Mouse (Mus musculus) limb, embryonic 13.5 days (tissue): ENCODE results near the gene Lrig3. TPM values are rescaled to one million over a fixed set of nuclear protein-coding genes. Genes with fewer than 3 reads are reported as not detected.

Experiments used
- ATAC-seq: fragments of 200-750 bp; cut with Nextera tagmentation; 2 replicates; pipeline ENCODE4 v1.8.0; 2017; ENCODE audit warnings: low read depth, moderate number of reproducible peaks, moderate TSS enrichment; ENCODE audit not compliant: low FRiP score
- H3K27ac ChIP-seq: fragments of 300-500 bp; sonication (generic); 2 replicates; pipeline ENCODE4 v1.5.1; 2015; ENCODE audit warnings: inconsistent platforms, mild to moderate bottlenecking, moderate library complexity
- H3K27me3 ChIP-seq: fragments of 300-500 bp; sonication (generic); 2 replicates; pipeline ENCODE4 v1.6.1; 2015; ENCODE audit warnings: mild to moderate bottlenecking, inconsistent platforms
- H3K36me3 ChIP-seq: fragments of 300-500 bp; sonication (generic); 2 replicates; pipeline ENCODE4 v1.6.1; 2015; ENCODE audit warnings: inconsistent platforms, mild to moderate bottlenecking, moderate library complexity
- H3K4me1 ChIP-seq: fragments of 300-500 bp; sonication (generic); 2 replicates; pipeline ENCODE4 v1.6.1; 2015; ENCODE audit warnings: inconsistent platforms
- H3K4me2 ChIP-seq: fragments of 300-500 bp; sonication (generic); replicated peaks from 2 replicates; pipeline ENCODE4 v1.6.1; 2015; ENCODE audit warnings: inconsistent platforms, mild to moderate bottlenecking, moderate library complexity
- H3K4me3 ChIP-seq: fragments of 300-500 bp; sonication (generic); 2 replicates; pipeline ENCODE4 v1.5.1; 2015; ENCODE audit warnings: moderate library complexity, mild to moderate bottlenecking, inconsistent platforms
- H3K9ac ChIP-seq: fragments of 300-500 bp; sonication (generic); 2 replicates; pipeline ENCODE4 v1.6.1; 2015; ENCODE audit warnings: mild to moderate bottlenecking, inconsistent platforms
- H3K9me3 ChIP-seq: fragments of 300-500 bp; sonication (generic); 2 replicates; pipeline ENCODE4 v1.6.1; 2016; ENCODE audit warnings: inconsistent platforms
- WGBS: fragments of 180-500 bp; shearing (Covaris S2); methylation state at CpG from one replicate; pipeline ENCODE4 v1.1.7; 2015; 5-methylcytosine and 5-hydroxymethylcytosine counted together
- microRNA-seq: library from miRNA; unstranded; fragments of <30 nt; microRNA quantifications from one replicate; pipeline ENCODE4, GENCODE M21; 2016
- polyA plus RNA-seq: library from polyadenylated mRNA; unstranded; fragments of >200 nt; fragmentation: Nextera tagmentation; extraction: Ambion mirVana; gene quantifications from 2 replicates; pipeline ENCODE4 v1.2.1, GENCODE M21; 2015

The Lrig3 gene
- polyA plus RNA-seq, 1 experiment from 2014 or later: 61.5 TPM

DNA sequence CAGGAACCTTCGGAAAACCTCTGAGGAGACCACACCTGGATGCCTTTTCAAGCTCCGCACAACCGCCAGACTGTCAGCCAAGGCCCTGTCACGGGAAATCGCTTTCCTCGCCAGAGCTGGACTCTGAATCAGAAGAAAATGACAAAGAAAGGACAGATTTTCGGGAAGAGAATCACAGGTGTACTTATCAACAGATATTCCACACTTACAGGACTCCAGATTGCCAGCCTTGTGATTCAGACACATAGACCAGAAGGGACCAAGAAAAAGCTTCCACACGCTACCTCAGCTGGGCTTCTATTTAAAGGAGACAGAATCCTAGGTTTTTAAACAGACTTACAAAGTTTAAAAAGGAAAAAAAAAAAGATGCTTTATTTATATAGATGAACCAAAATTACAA, 48.7 kb downstream of the Lrig3 start:
- Histone ChIP-seq H3K4me2 (no peak overlapping the region), H3K27me3 (no peaks in the 10 kb centered on the region), H3K36me3 (peaks cover 91% of the 10 kb centered on the region), H3K9ac (no peak overlapping the region), H3K9me3 (no peaks in the 10 kb centered on the region), H3K4me1 (no peaks in the 10 kb centered on the region), H3K4me3 (no peak overlapping the region), H3K27ac (peak overlapping the region; percentile 1; the same call in 1 of the 2 replicates)
- ATAC-seq: no peak
- 90% methylated on average over 8 of the region's 8 CpGs for WGBS

DNA sequence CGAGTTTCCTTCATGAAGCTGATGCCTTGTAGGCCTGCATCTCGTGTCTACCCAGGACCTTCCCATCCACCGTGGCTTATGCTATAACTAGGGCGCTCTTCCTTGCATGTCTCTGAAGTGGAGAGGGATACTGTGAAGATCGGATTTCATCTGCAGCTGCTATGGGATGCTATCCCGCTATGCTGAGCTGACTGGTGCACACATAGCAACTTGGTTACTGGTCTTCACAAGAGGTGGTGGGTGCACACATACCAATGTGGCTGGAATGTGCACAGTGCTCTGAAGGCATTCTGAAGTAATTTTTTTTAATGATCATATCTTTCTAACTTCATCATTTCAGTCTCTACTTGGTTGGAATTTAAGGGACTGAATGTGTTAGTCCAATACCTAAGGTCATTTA, 49.7 kb downstream of the Lrig3 start:
- ATAC-seq: peak; percentile 62; the same call in 1 of the 2 replicates
- H3K4me2 ChIP-seq: no peak overlapping the region
- no peak overlapping the region for H3K4me3 ChIP-seq
- no peaks in the 10 kb centered on the region for H3K27me3 ChIP-seq
- 0 out of 2 replicates have a peak overlapping the region, but pooled peaks have one; percentile 0 for H3K27ac ChIP-seq
- H3K4me1 ChIP-seq: no peaks in the 10 kb centered on the region
- H3K9ac ChIP-seq: no peak overlapping the region
- 94% methylated on average over 6 of the region's 6 CpGs for WGBS
- peaks cover 85% of the 10 kb centered on the region for H3K36me3 ChIP-seq
- no peaks in the 10 kb centered on the region for H3K9me3 ChIP-seq

DNA sequence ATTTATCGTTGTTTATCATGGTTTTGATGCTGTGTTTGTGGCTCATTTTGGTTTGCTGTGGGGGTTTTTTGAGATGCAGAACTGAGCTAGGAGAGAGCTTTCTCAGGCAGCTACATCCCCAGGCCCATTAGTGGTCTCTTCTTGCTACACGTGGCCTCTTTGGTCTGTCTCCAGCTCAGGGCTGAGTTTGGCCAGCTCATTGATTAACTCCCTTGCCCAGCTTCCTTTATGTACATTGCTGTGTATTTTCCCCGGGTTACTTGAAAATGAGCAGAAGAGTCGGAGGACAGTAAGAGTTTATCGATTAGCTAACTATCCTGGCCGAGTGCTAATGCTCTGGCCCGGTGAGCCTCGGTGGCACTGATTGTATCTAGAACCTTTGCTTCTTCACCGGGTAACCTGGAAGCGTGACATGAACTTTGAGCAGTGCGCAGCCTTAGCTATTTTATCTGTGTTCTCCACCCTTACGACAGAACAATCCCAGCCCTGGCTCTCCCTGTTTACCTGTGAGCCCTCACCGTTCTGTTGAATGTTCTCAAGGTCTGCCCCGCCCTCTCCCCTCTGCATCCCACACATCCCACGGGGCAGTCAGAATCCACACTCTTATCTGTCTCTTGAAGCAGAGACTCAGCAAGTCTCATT, 53.5 kb downstream of the Lrig3 start:
- 87% methylated on average over 15 of the region's 15 CpGs for WGBS
- Histone ChIP-seq H3K4me1 (no peaks in the 10 kb centered on the region), H3K27ac (peak overlapping the region; percentile 15; the same call in 1 of the 2 replicates), H3K9ac (no peak overlapping the region), H3K9me3 (no peaks in the 10 kb centered on the region), H3K4me2 (no peak overlapping the region), H3K4me3 (no peak overlapping the region), H3K27me3 (no peaks in the 10 kb centered on the region), H3K36me3 (peaks cover 51% of the 10 kb centered on the region)
- no peak for ATAC-seq

DNA sequence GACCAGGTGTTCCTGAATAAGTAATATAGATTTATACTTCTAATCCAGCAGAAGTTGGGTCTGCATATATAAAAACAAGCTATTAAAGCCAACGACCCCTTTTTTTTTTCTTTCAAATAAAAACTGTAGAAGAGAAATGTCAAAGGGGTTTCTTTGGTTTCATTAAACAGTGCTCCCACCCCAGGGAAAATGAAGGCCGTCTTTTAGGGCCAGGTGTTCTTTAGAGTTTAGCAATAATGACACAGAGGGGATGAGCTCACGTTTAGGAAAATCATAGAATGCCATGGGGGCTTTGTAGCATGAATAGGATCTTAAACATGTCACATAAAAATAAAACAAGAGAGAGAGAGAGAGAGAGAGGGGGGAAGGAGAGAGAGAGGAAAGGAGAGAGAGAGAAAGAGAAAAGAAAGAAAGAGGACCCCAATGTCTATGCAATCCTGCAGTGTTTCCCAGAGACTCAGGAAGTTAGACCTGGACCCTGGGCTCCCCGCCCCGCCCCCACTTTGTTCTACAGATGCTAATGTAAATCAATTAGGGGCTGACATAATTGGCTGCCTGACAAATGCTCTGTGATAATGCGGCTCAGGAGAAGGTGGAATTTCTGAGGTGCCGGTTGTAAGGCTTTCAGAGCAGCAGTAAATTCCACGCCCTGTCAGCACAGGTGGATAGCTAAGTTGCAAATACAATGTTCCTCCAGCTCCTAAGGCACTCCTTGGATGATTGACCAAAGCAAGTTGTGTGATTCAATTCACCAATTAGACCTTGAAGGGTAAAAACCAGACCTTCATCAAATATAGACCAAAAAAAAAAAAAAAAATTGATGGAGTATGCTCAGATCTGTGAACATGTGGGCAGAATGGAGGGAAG, 62.8 kb downstream of the Lrig3 start:
- no peaks in the 10 kb centered on the region for H3K36me3 ChIP-seq
- peak overlapping the region; percentile 82 for H3K27ac ChIP-seq
- H3K4me3 ChIP-seq: no peak overlapping the region

DNA sequence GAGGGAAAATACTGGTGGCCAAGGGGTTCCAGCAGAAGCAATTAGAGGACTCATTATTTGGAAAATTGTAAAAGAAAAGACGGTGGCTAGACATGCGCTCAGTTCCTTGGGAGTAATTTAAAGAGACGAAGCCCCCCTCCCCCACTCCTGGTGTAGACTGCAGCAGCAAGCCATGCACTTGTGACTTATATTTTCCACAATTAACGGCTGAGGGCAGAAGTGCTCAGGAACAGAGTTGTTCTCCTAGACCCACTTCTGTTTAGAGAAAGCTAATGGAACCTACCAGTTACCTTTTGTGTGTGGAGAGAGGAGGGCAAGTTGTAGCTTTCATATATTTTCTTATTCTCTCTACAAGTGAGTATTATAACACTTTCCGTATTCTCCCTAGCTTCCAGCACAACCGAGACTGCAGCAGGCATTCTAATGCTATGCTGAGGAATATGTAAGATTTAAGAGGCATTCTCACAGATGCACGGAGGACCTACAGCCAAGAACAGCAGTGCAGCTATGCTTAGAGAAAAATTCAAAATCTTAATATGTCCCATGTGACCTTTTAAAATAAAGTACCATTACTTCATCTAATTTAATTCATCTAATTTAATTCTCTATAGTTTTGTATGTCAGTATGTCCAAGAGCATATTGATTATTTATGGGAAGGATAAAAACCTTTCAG, 63.6 kb downstream of the Lrig3 start:
- H3K27ac ChIP-seq: peak overlapping the region; percentile 82
- H3K36me3 ChIP-seq: no peaks in the 10 kb centered on the region
- ATAC-seq: peak; percentile 84
- WGBS: 13% methylated on average over 7 of the region's 7 CpGs
- no peak overlapping the region for H3K9ac ChIP-seq
- H3K9me3 ChIP-seq: no peaks in the 10 kb centered on the region
- 0 out of 2 replicates have a peak overlapping the region, but pooled peaks have one; percentile 31 for H3K4me2 ChIP-seq
- no peak overlapping the region for H3K4me3 ChIP-seq
- peaks cover 20% of the 10 kb centered on the region for H3K4me1 ChIP-seq
- no peaks in the 10 kb centered on the region for H3K27me3 ChIP-seq

More for the DNA sequence above, 62.8 kb downstream of the Lrig3 start:
- Histone ChIP-seq H3K27me3 (no peaks in the 10 kb centered on the region), H3K9me3 (no peaks in the 10 kb centered on the region), H3K4me2 (peak overlapping the region; percentile 31), H3K4me1 (peaks cover 20% of the 10 kb centered on the region), H3K9ac (no peak overlapping the region)
- WGBS: 4% methylated on average over 8 of the region's 8 CpGs
- ATAC-seq: peak; percentile 37

DNA sequence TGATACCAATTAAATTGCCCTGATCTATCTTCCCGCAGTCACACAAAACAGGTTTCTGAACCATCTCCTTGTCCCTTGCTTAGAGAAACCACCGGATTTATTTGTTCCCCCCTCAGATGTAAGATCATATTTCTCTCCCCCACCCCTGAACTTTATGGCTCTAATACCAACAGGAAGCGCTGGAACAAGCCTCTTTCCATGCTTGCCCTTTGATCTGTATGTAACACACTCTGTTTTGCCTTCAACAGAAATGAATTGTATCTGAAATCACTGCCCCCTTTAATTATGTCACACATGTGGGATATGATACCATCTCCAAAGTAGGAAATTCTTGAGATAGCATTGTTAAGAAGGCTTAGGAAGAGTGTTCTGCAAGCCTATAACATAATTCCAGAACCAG, 90.9 kb downstream of the Lrig3 start:
- 11% methylated on average over 3 of the region's 3 CpGs for WGBS
- Histone ChIP-seq H3K36me3 (no peaks in the 10 kb centered on the region), H3K27me3 (no peaks in the 10 kb centered on the region), H3K4me2 (no peak overlapping the region), H3K9ac (no peak overlapping the region), H3K4me1 (peaks cover 18% of the 10 kb centered on the region), H3K9me3 (no peaks in the 10 kb centered on the region), H3K27ac (no peak overlapping the region), H3K4me3 (no peak overlapping the region)
- 0 out of 2 replicates have a peak, but pooled peaks have one; percentile 41 for ATAC-seq

DNA sequence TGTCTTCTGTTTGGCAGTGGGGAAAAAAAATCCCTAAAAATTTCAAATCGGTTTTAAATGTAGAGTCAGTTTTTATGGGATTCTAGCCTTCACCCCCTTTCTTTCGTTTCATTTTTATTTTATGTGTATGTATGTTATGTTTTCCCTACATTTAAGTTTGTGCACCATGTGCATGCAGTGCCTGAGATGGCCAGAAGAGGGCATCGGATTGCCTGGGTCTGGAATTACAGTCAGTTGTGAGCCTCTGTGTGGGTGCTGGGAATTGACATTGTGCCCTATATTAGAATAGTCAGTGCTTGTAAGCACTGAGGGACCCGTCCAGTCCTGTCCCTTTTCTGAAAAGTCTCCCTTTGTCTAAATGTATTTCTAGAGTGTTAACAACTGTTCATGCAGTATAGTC, 96.8 kb downstream of the Lrig3 start:
- Histone ChIP-seq H3K27me3 (no peaks in the 10 kb centered on the region), H3K36me3 (no peaks in the 10 kb centered on the region), H3K9ac (no peak overlapping the region), H3K4me2 (no peak overlapping the region), H3K9me3 (0 out of 2 replicates have a peak, but pooled peaks cover 2% of the 10 kb centered on the region), H3K4me1 (no peaks in the 10 kb centered on the region), H3K4me3 (no peak overlapping the region), H3K27ac (no peak overlapping the region)
- ATAC-seq: no peak
- 89% methylated on average over 4 of the region's 4 CpGs for WGBS

Small RNA genes lying within 50 kb of the gene (microRNA-seq; reads per million reads assigned to microRNA genes)
- not detected for gene Gm22183
